Mouse (Mus musculus): ENCODE data around the gene Epb41.

GRCm38 (mm10) chr4:131914046-131914643 is 161.0 kb downstream of the Epb41 start:
- TF ChIP-seq CTCF (IDR thresholded peaks at IDR 0.05; ENCODE audit: control insufficient read depth, insufficient read depth, insufficient read length) (no peak), USF1 (IDR thresholded peaks at IDR 0.05; ENCODE audit: low read depth) (no peak), CEBPB (IDR thresholded peaks at IDR 0.05; ENCODE audit: low read depth) (no peak), MAX (IDR thresholded peaks at IDR 0.05) (no peak), MYOD1 (IDR thresholded peaks at IDR 0.05; ENCODE audit: control insufficient read depth, insufficient read length, low read depth) (no peak), MYOG (IDR thresholded peaks at IDR 0.05; ENCODE audit: control insufficient read depth, extremely low read depth, insufficient read length) (no peak), FOSL1 (IDR thresholded peaks at IDR 0.05; ENCODE audit: insufficient read depth, low read length, poor library complexity, severe bottlenecking) (no peak)

Data from C2C12 (cell line).